Mouse (Mus musculus) heart, adult 9 months (tissue): Measurements from ENCODE around the gene Vwa5b2.

ENCODE experiments used
- DNase-seq, 2 experiments: peaks; one replicate each; pipeline ENCODE4 v3.0.0; 2022; ENCODE audit warnings: low spot score in 2 of 2

The Vwa5b2 gene

DNA sequence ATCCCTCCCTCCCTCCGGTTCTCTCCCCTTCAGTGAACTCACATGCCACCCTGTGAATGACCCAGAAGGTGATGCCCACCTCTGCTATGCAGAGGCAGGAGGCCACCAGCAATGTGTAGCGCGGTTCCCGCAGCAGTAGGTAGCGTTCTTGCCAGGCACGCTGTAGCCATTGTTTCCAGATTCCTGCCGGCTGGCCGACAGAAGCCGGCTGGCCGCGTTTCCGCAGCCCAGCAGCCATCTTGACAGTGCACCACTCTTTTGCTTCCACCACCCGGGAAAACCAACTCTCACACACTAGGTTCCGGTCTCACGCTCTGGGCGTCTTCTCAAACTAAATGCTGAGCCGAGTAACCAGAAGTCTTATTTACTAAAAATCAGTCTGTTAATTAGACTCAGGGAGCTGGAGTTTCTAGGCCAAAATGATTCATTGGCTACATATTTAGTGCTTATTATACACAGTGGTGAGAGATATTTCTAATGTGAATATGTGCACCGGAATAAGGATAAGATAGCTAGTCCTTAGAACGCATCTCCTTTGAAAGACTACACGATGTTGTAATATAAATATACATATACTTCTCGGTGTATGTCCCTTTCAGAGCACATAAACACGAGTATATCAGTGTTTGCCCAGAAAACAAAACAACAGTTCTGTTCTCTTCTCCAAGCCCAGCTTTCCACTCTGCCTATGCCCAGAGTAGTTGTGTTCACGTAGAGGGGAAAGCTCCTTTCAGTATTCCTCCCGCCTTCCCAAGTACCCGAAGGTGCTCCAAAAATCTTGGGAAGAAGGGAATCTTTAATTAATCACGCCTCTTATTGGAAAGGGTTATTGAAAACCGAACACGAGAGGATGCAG lies 21.5 kb downstream of the Vwa5b2 start:
- DNase-seq = peak; percentile 56 to 76

DNA sequence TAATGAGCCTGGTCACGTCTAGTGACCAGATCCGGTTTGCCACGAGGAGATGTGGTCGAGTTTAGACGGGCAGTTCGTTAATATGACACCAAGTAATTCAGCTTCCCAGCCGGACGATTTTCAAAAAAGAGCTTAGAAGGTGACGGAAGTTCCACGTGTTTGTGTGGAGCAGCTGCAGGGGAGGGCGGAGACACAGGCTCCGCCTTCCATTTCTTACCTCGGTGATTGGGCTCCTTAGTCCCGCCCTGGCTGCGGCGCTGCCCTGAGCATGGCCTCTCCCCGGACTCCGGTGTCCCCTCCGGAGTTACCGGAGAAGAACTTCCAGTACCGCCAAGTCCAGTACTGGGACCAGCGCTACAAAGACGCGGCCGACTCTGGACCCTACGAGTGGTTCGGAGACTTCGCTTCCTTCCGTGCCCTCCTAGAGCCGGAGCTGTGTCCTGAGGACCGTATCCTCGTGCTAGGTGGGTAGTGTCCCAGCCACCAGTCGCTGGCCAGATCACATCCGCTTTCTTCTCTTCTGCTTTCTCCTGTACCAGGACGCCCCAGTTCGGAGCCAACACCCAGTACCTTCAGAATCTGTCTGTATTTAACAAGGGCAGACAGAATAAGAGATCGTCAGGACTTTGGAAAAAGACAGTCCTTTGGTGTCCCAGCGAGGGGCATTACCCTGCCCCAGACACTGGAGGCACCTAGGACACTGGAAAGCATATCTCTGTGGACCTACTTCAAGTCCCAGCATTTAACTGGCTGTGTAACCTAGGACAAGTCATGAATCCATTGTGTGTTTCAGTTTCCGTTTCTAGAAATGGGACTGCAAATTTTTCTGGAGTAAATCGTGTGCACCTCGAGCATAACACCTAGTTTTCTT lies 22.3 kb downstream of the Vwa5b2 start, which contains the start of the genes Eef1akmt4, Gm49333 and Alg3:
Gene Eef1akmt4, plus strand, starts transcription at position 237 of the 871 bp plus-strand sequence.
Gene Gm49333, plus strand, starts transcription at position 254 of the 871 bp plus-strand sequence.
Gene Alg3, minus strand, starts transcription at position 379 of the 871 bp plus-strand sequence.
- peak; percentile 90 to 91 for DNase-seq

DNA sequence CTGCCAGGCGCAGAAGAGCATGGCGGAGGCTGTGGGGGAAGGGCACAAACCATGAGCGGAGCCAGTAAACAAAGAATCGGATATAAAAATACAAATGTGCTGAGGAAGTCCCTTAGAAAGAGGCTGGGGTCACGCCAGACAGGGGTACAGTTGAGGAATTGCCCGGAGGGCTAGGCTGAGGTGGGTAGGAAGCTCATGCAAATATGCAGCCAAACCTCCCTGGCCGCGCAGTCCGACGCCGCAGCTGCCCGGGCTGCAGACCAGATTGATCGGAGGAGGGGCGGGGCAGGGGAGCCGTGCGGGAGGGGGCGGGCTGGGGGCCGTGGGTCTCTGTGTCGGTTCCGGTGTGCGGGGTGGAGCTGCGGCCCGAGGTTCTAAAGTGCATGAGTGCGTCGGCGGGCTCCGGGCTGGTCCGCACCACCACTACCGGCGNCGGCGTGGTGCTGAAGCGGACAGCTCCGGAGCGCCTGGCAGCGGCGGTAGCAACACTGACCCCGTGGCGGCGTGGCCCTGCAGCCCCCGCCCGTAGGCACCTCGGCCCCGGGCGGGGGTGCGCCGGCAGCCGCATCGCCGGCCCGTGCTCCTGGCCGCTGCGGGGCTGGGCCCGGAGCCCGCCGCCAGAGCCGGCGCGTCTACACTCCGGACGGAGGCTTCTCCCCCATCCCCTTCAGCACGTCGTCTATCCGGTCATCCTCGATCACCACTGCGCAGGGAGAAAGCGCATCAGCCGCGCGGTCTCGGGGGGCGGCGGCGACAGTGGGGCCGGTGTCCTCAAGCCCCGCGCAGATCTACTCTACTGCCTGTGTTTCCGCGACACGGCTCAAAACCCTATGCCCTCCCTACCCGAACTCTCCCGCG lies 30.5 kb downstream of the Vwa5b2 start:
- peak in 1 of 2 experiments; percentile 13 for DNase-seq

DNA sequence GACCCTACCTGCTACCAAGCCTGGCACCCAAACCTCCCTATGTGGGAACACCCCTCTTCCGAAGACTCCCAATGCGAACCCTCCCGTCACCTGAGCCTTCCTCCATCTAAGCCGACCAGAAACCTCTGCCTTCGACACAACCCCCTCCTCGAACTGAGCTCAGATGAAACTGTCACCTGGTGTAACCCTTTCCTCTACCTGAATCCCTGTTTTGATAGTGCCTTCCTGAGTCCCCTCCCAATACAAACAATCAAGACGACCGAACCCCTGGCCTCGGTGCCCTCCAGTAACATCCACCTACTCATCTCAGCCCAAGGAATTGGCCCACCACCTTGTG lies 31.1 kb downstream of the Vwa5b2 start:
- no peak for DNase-seq

DNA sequence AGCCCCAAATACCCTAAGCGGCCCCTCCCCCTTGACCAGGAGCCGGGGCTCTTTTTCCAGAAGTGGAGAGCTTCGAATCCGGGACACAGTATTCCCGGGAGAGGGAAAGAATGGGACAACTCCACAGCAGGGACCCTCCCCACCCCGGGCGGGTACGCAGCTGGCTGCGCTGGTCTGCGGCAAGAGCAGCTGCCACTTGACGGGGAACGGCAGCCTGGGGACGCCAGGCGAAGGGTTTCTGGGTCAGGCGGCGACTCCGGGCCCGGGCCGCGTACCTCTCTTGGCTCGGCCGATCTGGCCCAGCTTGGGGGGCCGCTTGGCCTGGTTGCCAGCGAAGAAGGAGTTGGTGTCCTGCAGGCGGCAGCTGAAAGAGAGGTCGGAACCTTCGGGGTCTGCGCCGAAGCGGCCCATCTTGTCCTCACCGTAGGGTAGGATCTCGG lies 31.5 kb downstream of the Vwa5b2 start:
- DNase-seq = no peak

DNA sequence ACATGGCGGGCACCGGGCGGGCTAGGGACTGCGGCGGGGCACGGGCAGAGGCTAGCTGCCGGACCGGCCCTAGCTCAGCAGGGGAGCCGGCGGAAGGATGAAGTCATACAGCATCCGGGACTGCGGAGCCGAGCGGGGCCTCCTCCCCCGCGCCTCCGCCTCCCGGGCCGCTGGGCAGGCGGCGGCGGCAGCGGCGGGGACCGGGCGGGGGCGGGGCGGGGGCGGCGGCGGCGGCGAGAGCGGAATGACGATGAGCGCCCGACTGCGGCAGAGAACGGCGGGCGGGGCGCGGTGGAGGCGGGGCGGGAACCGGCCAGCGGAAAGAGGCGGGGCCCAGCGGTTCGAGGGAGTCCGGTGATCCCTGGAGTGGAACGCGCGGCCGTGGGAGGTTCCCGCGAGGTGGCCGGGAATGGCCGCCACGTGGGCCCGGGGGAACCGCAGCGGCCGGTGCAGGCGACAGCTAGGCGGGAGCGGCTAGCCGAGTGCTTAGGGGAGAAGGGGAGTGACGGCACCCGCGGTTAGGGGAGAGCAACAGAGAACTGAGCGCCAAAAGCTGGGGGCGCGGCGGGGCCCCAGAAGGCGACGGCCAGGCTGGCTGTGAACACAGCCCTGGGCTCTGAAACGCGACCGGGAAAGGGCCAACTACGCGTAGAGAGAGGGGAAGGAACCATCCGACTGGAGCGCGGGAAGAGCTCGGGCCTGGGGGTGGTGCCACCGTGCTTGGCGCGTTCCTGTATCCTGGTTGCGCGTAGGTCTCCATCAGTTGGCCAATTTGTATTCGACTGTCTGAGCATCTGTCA lies 32.1 kb downstream of the Vwa5b2 start, which contains the start of gene Camk2n2:
Gene Camk2n2, minus strand, starts transcription at position 97 of the 800 bp plus-strand sequence.
- peak; percentile 54 to 55 for DNase-seq

DNA sequence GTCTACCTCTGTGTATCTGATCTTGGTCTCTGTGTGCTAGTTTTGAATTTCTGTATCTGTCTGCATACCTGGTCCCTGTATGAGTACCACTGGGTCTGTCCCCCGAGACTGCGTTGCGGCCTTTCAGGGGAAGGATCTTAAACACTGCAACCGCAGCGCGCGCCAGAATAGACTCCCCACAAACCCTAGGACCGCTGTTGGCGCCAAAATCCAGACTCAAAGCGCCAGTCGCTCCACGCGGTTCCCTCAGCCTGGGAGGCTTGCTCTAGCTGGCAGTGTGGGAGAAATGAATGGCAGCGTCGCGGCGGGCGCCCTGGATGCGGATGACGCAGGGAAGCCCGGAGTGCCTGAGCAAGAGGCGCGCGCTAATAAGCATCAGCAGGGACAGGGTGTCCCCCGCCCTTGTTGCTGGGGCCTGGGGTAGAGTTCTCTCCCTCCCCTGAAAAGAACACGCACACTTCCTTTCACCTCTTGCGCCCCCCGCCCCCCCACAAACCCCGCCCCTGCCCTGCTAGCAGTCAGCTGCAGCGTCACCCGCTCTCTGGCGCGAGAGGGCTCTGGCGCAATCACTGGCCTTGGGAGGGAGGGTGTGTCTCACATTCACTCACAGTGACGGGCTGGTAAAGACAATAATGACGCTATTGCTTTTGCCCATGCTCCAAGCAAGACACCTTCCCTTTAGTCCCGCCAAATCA lies 32.9 kb downstream of the Vwa5b2 start:
- DNase-seq = peak; percentile 39 to 64

DNA sequence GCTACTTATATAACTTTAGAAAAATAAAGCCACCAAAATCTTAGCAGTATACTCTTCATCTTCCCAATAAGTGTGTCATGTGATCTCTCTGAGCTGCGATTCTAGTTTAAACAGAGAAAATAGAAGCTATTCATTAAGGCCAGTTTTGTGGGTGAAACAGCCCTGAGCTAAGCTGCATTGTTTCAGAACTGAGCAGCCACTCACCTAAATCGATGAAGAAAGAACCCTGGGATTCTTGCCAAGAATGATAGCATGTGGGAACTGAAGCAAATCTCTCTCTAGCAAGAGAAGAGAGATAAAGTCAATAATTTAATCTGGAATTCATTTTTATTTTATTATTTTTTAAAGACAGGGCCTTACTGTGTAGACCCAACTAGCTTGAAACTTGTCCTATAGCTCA lies 33.9 kb downstream of the Vwa5b2 start:
- no peak for DNase-seq

DNA sequence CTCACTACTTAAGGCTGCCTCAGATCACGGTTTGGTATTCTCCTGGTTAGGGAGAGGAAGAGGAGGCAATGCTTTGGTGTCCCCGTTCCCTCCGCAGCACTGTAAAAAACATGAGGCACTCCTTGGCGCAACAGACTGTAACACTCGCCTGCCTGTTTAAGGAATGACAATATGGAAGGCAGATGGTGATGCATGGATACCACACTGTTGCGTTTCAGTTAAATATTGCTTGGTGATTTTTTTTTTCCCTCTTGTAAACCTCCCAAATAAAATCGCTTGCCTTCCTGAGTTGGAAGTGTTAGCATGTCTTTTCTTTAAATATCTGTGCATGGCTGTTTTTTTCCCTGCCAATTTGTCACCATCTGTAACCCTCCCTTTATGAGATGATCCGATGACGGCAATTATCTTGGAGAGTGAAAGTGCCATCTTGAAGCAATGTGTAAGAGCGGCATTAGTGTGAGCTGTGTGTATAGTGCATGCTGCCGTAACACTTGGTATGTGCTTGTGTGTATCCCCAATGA lies 39.7 kb downstream of the Vwa5b2 start:
- DNase-seq = no peak

DNA sequence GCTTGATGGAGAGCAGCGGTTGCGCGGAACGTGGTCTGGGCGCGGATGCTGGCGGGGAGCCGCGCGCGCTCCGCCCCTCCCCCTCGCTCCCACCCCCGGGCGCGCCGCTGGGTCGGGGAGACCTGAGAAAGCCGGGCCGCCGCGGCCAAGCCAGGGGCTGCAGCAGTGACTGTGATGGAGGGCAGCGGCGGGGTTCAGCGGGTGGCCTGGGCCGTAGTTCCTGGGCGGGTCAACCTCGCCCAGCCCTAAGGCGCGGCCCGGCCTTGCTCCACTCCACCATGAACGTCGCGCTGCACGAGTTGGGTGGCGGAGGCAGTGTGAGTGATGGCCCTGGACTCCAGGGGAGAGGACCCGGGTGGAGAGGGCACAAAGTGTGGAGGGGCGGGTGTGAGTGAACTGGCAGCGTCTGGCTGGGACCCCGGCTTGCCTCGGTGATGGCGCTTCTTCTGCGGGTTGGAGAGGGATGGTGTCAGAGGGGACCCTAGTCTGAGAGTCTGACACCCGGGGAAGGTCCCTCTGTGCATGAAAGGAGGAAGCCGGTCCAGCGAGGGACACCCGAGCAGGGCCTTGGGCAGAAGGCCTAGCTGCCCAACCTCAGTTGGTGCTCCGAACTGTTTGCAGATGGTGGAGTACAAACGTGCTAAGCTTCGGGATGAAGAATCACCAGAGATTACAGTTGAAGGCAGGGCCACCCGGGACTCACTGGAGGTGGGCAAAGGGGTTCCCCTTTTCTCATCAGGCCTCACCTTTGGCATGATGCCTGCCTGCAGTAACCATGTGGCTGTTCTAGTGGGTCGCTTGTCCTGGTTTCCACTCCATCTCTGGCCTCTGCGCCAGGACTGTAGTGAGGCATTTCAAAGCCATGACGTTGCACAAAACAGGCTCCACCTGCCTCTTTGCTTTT lies 40.7 kb downstream of the Vwa5b2 start, which contains the start of gene Ece2:
Gene Ece2, plus strand, starts transcription at position 98 of the 904 bp plus-strand sequence.
- DNase-seq = no peak

DNA sequence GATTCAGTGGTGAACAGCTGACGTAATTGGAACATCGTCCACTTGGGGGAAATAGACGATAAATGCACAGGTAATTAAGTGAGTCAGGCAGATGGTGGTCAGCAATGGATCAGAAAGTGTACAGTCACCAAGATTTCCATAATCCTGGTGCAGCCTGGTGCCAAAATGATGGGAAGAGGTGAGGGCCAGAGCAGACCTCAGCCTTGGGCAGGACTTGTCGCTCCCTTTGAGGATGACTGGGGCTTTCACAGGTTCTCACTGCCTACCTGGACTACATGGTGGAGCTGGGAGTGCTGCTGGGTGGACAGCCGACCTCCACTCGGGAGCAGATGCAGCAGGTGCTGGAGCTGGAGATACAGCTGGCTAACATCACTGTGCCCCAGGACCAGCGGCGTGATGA lies 48.1 kb downstream of the Vwa5b2 start:
- DNase-seq = no peak

DNA sequence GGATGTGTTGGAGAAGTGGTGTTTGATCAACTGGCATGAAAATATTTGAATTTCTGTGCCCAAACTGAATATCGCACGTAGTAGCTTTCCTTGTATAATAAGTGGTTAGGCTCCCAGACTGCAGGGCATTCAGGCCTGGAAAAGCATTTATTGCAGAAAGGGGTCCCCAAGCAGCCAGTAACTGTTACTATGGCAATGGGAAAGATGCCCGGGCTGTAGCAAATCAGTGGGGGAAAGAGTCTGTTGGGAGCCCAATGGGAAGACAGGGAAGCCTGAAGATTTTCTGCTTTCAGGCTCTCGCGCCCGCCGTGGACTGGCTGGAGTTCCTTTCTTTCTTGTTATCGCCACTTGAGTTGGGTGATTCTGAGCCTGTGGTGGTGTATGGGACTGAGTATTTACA lies 49.1 kb downstream of the Vwa5b2 start:
- DNase-seq = no peak

DNA sequence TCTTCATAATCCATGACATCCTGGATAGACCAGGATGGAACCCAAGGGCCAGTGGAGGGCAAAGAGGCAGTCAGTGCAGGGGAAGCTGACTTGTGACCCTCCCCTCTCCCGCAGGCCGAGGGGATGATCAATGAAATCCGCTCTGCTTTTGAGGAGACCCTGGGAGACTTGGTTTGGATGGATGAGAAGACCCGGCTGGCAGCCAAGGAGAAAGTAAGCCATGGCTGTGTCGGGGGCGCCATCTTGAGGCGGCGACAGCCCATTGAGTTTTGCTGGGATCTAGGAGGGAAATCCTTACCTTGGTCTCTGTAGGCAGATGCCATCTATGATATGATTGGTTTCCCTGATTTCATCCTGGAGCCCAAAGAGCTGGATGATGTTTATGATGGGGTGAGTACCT lies 52.9 kb downstream of the Vwa5b2 start:
- DNase-seq = peak; percentile 28 to 46

DNA sequence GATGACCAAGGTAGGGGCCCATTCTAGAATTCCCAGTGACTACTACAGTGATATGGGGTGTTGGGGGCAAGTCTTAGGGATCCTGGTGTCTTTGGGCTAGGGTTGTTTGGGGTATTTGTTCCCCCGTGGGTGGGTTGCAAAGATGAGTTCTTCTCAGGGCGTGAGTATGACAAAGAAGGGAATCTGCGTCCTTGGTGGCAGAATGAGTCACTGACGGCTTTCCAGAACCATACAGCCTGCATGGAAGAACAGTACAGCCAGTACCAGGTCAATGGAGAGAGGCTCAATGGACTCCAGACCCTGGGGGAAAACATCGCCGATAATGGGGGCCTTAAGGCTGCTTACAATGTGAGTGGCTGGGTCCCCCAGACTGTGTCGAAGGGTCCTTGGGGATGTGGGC lies 54.6 kb downstream of the Vwa5b2 start:
- no peak for DNase-seq

DNA sequence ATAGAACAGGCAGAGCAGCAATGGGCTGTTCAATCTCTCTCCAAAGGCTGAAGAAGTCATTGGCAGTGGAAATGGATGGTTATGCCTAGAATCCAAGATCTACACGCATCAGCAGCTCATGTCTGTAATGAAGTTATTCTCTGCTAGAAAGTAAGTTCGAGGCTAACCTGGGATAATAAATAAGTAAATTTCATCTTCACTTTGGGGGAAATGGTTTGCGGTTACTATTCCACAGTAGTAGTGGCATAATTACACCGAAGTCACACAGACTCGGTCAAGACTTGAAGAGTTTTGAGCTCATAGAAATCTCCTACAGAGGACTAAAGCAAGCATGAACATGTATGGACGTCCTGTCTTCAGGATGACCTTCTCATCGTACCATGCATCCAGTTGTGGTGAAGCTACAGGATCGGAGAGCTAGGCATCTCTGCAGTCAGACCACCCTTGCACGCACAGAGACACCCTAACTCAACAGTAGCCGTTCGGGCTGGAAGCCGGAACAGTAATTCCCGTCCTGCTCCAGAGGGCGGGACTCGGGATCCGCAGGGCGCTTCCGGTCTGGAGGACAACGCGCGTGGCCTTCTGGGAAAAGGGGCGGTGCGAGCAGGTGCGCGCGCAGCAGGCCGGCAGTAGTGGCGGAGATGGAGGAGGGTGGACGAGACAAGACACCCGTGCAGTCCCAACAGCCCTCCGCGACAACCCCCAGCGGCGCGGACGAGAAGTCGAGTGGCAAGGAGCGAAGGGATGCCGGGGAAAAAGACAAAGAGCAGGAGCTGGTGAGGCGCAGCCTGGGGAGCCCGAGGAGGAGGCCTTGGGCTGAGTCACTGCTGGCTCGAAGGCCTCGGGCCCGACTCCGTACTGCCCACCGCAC lies 62.0 kb downstream of the Vwa5b2 start, which contains the start of gene Psmd2:
Gene Psmd2, plus strand, starts transcription at position 577 of the 871 bp plus-strand sequence.
- peak; percentile 96 to 97 for DNase-seq

DNA sequence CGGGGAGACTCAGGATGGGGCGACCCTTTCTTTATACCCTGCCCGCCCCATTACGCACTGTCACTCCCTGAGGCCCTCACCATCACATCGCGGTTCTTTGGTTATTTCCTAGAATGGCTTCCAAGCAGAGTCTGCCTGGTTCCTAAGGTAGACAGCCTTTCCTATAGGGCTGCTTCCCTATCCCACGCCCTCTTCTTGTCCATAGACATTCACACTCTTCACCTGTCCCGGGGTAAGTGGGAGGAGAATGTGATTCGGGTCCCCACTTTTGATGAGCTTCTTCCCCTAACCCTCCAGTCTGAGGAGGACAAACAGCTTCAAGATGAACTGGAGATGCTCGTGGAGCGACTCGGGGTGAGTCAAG lies 62.7 kb downstream of the Vwa5b2 start:
- no peak for DNase-seq

DNA sequence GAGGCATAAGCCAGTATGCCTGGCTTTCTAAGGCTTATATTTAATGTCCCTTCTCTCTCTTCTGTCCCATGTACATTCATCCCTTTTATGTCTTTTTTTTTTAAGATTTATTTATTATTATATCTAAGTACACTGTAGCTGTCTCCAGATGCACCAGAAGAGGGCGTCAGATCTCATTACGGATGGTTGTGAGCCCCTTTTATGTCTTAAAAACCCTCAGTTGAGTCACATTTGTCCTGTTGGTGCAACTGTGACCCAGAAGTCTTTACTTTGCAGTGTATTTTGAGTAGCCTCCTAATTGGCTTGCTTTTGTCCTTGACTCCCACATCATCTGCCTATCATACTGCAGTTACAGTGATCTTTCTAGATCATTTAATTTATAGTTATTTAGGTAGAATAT lies 64.0 kb downstream of the Vwa5b2 start:
- no peak for DNase-seq
